Mouse (Mus musculus) cortical plate, adult 2 months (tissue): ENCODE results near the gene Ppp1r1b. TPM values are rescaled to one million over a fixed set of nuclear protein-coding genes. Genes with fewer than 3 reads are reported as not detected.

Source experiments
- H3K27ac ChIP-seq: fragments of 200-500 bp; 2 replicates; pipeline ENCODE4 v1.5.1; 2012; ENCODE audit warnings: low read length, control low read depth, inconsistent platforms; ENCODE audit not compliant: insufficient read depth
- H3K4me1 ChIP-seq: fragments of 200-500 bp; 2 replicates; pipeline ENCODE4 v1.6.1; 2011; ENCODE audit warnings: low read length; ENCODE audit not compliant: control insufficient read depth, insufficient read depth
- H3K4me3 ChIP-seq: fragments of 200-500 bp; 2 replicates; pipeline ENCODE4 v1.5.1; 2011; ENCODE audit warnings: mild to moderate bottlenecking, low read length, control low read depth; ENCODE audit not compliant: insufficient read depth
- CTCF ChIP-seq: fragments of 200-500 bp; IDR thresholded peaks from 2 replicates; pipeline ENCODE4 v1.5.1; 2011; ENCODE audit warnings: mild to moderate bottlenecking, control low read depth, low read length; ENCODE audit not compliant: insufficient read depth; ENCODE audit errors: extremely low read depth
- POLR2A ChIP-seq: fragments of 200-500 bp; IDR thresholded peaks from 2 replicates; pipeline ENCODE4 v1.6.1; 2011; ENCODE audit warnings: mild to moderate bottlenecking, low read length, control low read depth; ENCODE audit not compliant: insufficient read depth; ENCODE audit errors: extremely low read depth
- polyA plus RNA-seq: library from polyadenylated mRNA; depleted of rRNA; stranded (reverse); fragments of >200 nt; gene quantifications from 2 replicates; pipeline ENCODE4 v1.2.3, GENCODE M21; 2012

Gene Ppp1r1b
- polyA plus RNA-seq, 1 experiment = 322 TPM

- TF ChIP-seq POLR2A (no peak), CTCF (no peak)
- peaks cover 2% of the 10 kb centered on the region; the same call in 1 of the 2 replicates for H3K4me1 ChIP-seq
- H3K27ac ChIP-seq = peak overlapping the region; percentile 87
Measured at GRCm38 (mm10) chr11:98333263-98333696, 14.9 kb upstream of the Ppp1r1b start.

GRCm38 (mm10) chr11:98333981-98334741 lies 14.0 kb upstream of the Ppp1r1b start:
- Histone ChIP-seq H3K27ac (peak overlapping the region; percentile 87), H3K4me3 (peak overlapping the region; percentile 33), H3K4me1 (peaks cover 2% of the 10 kb centered on the region; the same call in 1 of the 2 replicates)
- TF ChIP-seq CTCF = no peak

More at GRCm38 (mm10) chr11:98333263-98333696, 14.9 kb upstream of the Ppp1r1b start:
- no peak overlapping the region for H3K4me3 ChIP-seq

- Histone ChIP-seq H3K27ac (no peak overlapping the region), H3K4me1 (peaks cover 2% of the 10 kb centered on the region; the same call in 1 of the 2 replicates)
- TF ChIP-seq POLR2A = no peak
- no peak for TF ChIP-seq CTCF
Measured at GRCm38 (mm10) chr11:98335250-98335649, 13.0 kb upstream of the Ppp1r1b start.

GRCm38 (mm10) chr11:98336245-98337107 lies 11.7 kb upstream of the Ppp1r1b start:
- Histone ChIP-seq H3K27ac (no peak overlapping the region), H3K4me1 (peaks cover 2% of the 10 kb centered on the region; the same call in 1 of the 2 replicates), H3K4me3 (no peak overlapping the region)
- TF ChIP-seq POLR2A (no peak), CTCF (peak; percentile 36; the same call in 1 of the 2 replicates)

More at GRCm38 (mm10) chr11:98335250-98335649, 13.0 kb upstream of the Ppp1r1b start:
- no peak overlapping the region for H3K4me3 ChIP-seq

GRCm38 (mm10) chr11:98338507-98338961 lies 9.7 kb upstream of the Ppp1r1b start:
- TF ChIP-seq POLR2A = no peak
- no peak for TF ChIP-seq CTCF
- H3K4me3 ChIP-seq = peak overlapping the region; percentile 33
- peak overlapping the region; percentile 74; the same call in 1 of the 2 replicates for H3K27ac ChIP-seq
- H3K4me1 ChIP-seq = peaks cover 2% of the 10 kb centered on the region; the same call in 1 of the 2 replicates

GRCm38 (mm10) chr11:98339071-98339501 lies 9.1 kb upstream of the Ppp1r1b start:
- TF ChIP-seq POLR2A (no peak), CTCF (no peak)
- peaks cover 2% of the 10 kb centered on the region; the same call in 1 of the 2 replicates for H3K4me1 ChIP-seq
- H3K4me3 ChIP-seq = peak overlapping the region; percentile 33
- H3K27ac ChIP-seq = no peak overlapping the region

- Histone ChIP-seq H3K27ac (no peak overlapping the region), H3K4me1 (no peaks in the 10 kb centered on the region; the same call in 1 of the 2 replicates), H3K4me3 (no peak overlapping the region)
- TF ChIP-seq POLR2A (no peak), CTCF (no peak)
Measured at GRCm38 (mm10) chr11:98339679-98340287, 8.4 kb upstream of the Ppp1r1b start.

GRCm38 (mm10) chr11:98340597-98340996 lies 7.6 kb upstream of the Ppp1r1b start:
- no peak for TF ChIP-seq POLR2A
- no peak for TF ChIP-seq CTCF
- no peaks in the 10 kb centered on the region; the same call in 1 of the 2 replicates for H3K4me1 ChIP-seq
- no peak overlapping the region for H3K27ac ChIP-seq
- no peak overlapping the region for H3K4me3 ChIP-seq

GRCm38 (mm10) chr11:98341174-98341573 lies 7.0 kb upstream of the Ppp1r1b start:
- Histone ChIP-seq H3K4me1 (no peaks in the 10 kb centered on the region; the same call in 1 of the 2 replicates), H3K27ac (no peak overlapping the region), H3K4me3 (no peak overlapping the region)
- TF ChIP-seq CTCF (no peak), POLR2A (no peak)
